Mouse (Mus musculus) heart, embryonic 14.5 days (tissue): ENCODE measurements around the gene Cd81. TPM values are rescaled to one million over a fixed set of nuclear protein-coding genes. Genes with fewer than 3 reads are reported as not detected.
A peak's percentile ranks its signal among the peaks of the same experiment; 100 is the strongest.

Experiments used
- ATAC-seq: fragments of 200-750 bp; cut with Nextera tagmentation; 2 replicates; pipeline ENCODE4 v1.8.0; 2017; ENCODE audit warnings: low read depth, moderate TSS enrichment; ENCODE audit not compliant: insufficient number of reproducible peaks, insufficient read depth, low FRiP score
- H3K27ac ChIP-seq, 2 experiments: fragments of 200-500 bp in 1 of 2; fragments of 300-500 bp in 1 of 2; sonication (generic) in 1 of 2; replicated peaks in 1 of 2; 2 replicates each; pipeline ENCODE4 v1.5.1; 2012 to 2014; ENCODE audit warnings: low read depth in 2 of 2, low read length in 2 of 2, control low read depth in 1 of 2, mild to moderate bottlenecking in 1 of 2, mixed read lengths in 1 of 2; ENCODE audit not compliant: control insufficient read depth in 1 of 2, insufficient read depth in 1 of 2
- H3K27me3 ChIP-seq: fragments of 300-500 bp; sonication (generic); 2 replicates; pipeline ENCODE4 v1.6.1; 2014; ENCODE audit warnings: mild to moderate bottlenecking, low read length, control low read depth; ENCODE audit not compliant: control insufficient read depth, insufficient read depth
- H3K36me3 ChIP-seq: fragments of 300-500 bp; sonication (generic); 2 replicates; pipeline ENCODE4 v1.6.1; 2014; ENCODE audit warnings: mild to moderate bottlenecking, control low read depth, low read length, mixed read lengths; ENCODE audit not compliant: control insufficient read depth, insufficient read depth
- H3K4me1 ChIP-seq, 2 experiments: fragments of 200-500 bp in 1 of 2; fragments of 300-500 bp in 1 of 2; sonication (generic) in 1 of 2; 2 replicates each; pipeline ENCODE4 v1.6.1; 2012 to 2014; ENCODE audit warnings: low read length in 2 of 2, control low read depth in 1 of 2, mixed read lengths in 1 of 2; ENCODE audit not compliant: control insufficient read depth in 2 of 2, insufficient read depth in 2 of 2
- H3K4me2 ChIP-seq: fragments of 300-500 bp; sonication (generic); 2 replicates; pipeline ENCODE4 v1.6.1; 2014; ENCODE audit warnings: mild to moderate bottlenecking, low read length
- H3K4me3 ChIP-seq, 2 experiments: fragments of 200-500 bp in 1 of 2; fragments of 300-500 bp in 1 of 2; sonication (generic) in 1 of 2; 2 replicates each; pipeline ENCODE4 v1.5.1; 2012 to 2014; ENCODE audit warnings: low read length in 2 of 2, mild to moderate bottlenecking in 2 of 2, control low read depth in 1 of 2, low read depth in 1 of 2, moderate library complexity in 1 of 2; ENCODE audit not compliant: control insufficient read depth in 1 of 2, insufficient read depth in 1 of 2
- H3K9ac ChIP-seq: fragments of 300-500 bp; sonication (generic); 2 replicates; pipeline ENCODE4 v1.6.1; 2014; ENCODE audit warnings: mild to moderate bottlenecking, low read length
- H3K9me3 ChIP-seq: fragments of 300-500 bp; sonication (generic); 2 replicates; pipeline ENCODE4 v1.6.1; 2016; ENCODE audit warnings: low read length, control low read depth; ENCODE audit not compliant: control insufficient read depth
- WGBS: fragments of 180-500 bp; shearing (Covaris S2); extraction: QIAGEN DNeasy Blood & Tissue Kit; methylation state at CpG from one replicate; pipeline ENCODE4 v1.1.7; 2014; 5-methylcytosine and 5-hydroxymethylcytosine counted together
- polyA plus RNA-seq: library from polyadenylated mRNA; unstranded; fragments of >200 nt; fragmentation: Nextera tagmentation; extraction: Ambion mirVana; gene quantifications from 2 replicates; pipeline ENCODE4 v1.2.1, GENCODE M21; 2014

Gene Cd81
- polyA plus RNA-seq, 1 experiment from 2014 or later: 947 TPM

DNA sequence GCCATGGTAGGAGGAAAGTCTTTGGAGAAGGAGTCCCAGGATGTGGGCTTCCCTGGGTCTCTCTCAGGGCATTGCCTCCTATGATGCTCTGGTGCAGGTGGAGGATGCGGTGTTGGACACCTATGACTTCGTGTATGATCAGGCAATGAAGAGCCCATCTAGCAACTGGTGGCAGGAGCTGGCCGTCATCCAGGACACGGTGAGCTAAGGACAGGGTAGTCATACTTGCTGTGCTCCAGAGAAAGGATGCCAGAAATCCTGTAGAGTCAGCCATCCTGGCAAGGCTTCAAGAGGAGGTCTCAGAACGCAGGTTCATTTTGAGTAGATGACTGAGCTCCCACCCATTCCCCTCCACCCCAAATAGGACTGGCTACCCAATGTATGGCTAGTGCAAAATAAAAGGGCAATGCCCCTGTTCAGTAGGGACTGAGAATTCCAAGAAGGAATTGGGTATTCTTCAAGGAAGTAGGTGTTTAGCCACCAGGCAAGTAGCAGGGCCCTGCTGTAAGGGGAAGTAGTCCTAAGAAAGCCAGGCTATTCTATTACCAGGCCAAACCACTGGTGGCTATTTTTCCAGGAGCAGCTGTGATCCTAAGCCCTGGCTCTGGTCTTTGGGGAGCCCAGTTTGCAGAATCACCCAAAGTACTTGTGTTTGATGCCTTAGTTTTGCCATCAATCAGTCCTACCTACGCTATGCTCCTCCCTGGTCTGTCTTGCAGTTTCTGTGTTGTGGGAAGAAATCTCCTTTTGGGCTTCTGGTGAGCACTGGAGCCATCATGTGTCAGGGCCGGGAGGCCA, 37.5 kb upstream of the Cd81 start:
- Histone ChIP-seq H3K9ac (no peak overlapping the region), H3K4me1 (peaks cover 52 to 70% of the 10 kb centered on the region in 2 experiments), H3K9me3 (no peaks in the 10 kb centered on the region), H3K27me3 (no peaks in the 10 kb centered on the region), H3K4me2 (0 out of 2 replicates have a peak overlapping the region, but pooled peaks have one; percentile 2), H3K4me3 (no peak overlapping the region), H3K27ac (peak overlapping the region; percentile 67 to 80), H3K36me3 (no peaks in the 10 kb centered on the region)
- no peak for ATAC-seq
- WGBS: 60% methylated on average over 7 of the region's 7 CpGs

GRCm38 (mm10) chr7:143015755-143016423, 36.6 kb upstream of the Cd81 start:
- Histone ChIP-seq H3K4me1 (peaks cover 52 to 70% of the 10 kb centered on the region in 2 experiments), H3K27ac (peak overlapping the region; percentile 72 to 80), H3K4me3 (no peak overlapping the region), H3K27me3 (no peaks in the 10 kb centered on the region), H3K4me2 (peak overlapping the region; percentile 36), H3K36me3 (no peaks in the 10 kb centered on the region), H3K9me3 (no peaks in the 10 kb centered on the region), H3K9ac (no peak overlapping the region)
- WGBS: 0% methylated on average over 1 of the region's 1 CpGs
- ATAC-seq: peak; percentile 84

GRCm38 (mm10) chr7:143016424-143017142, 36.0 kb upstream of the Cd81 start:
- Histone ChIP-seq H3K9me3 (no peaks in the 10 kb centered on the region), H3K4me3 (no peak overlapping the region), H3K9ac (no peak overlapping the region), H3K4me1 (peaks cover 50 to 65% of the 10 kb centered on the region in 2 experiments), H3K36me3 (no peaks in the 10 kb centered on the region), H3K27me3 (no peaks in the 10 kb centered on the region), H3K27ac (peak overlapping the region; percentile 72 to 80), H3K4me2 (peak overlapping the region; percentile 36)
- 49% methylated on average over 9 of the region's 9 CpGs for WGBS
- peak; percentile 7 for ATAC-seq

DNA sequence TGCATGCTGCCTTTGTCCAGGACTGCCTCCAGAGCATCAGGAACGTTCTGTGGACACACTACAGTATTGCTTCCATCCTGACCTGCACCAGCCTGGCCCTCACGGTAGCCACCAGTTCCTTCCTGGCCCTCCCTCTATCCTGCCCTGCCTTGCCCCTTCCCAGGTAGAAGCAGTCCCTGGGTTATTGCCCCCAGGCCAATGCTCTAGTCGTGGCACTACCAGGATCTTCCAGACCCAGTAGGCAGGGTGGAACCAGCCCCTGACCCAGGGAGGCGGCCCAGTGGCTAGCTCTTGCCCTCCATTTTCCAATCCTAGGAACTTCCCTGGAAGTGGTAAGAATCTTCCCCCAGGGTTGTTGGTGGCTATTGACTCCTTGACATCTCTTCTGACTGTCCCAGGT, 35.4 kb upstream of the Cd81 start:
- H3K36me3 ChIP-seq: no peaks in the 10 kb centered on the region
- H3K27ac ChIP-seq: no peak overlapping the region
- no peak overlapping the region for H3K9ac ChIP-seq
- peaks cover 49 to 59% of the 10 kb centered on the region in 2 experiments for H3K4me1 ChIP-seq
- no peak for ATAC-seq
- H3K27me3 ChIP-seq: no peaks in the 10 kb centered on the region
- 93% methylated on average over 4 of the region's 4 CpGs for WGBS
- H3K9me3 ChIP-seq: no peaks in the 10 kb centered on the region
- no peak overlapping the region for H3K4me3 ChIP-seq
- no peak overlapping the region for H3K4me2 ChIP-seq

GRCm38 (mm10) chr7:143020040-143020439, 32.5 kb upstream of the Cd81 start:
- Histone ChIP-seq H3K36me3 (no peaks in the 10 kb centered on the region), H3K27me3 (no peaks in the 10 kb centered on the region), H3K4me1 (peaks cover 25 to 31% of the 10 kb centered on the region in 2 experiments), H3K4me2 (no peak overlapping the region), H3K9me3 (no peaks in the 10 kb centered on the region), H3K27ac (no peak overlapping the region), H3K9ac (no peak overlapping the region), H3K4me3 (no peak overlapping the region)
- no peak for ATAC-seq

GRCm38 (mm10) chr7:143020764-143021163, 31.8 kb upstream of the Cd81 start:
- no peak for ATAC-seq
- no peak overlapping the region for H3K9ac ChIP-seq
- H3K4me1 ChIP-seq: peaks cover 18 to 23% of the 10 kb centered on the region in 2 experiments
- no peak overlapping the region for H3K4me2 ChIP-seq
- 60% methylated on average over 3 of the region's 3 CpGs for WGBS
- no peak overlapping the region for H3K4me3 ChIP-seq
- no peaks in the 10 kb centered on the region for H3K36me3 ChIP-seq
- no peak overlapping the region for H3K27ac ChIP-seq
- H3K9me3 ChIP-seq: no peaks in the 10 kb centered on the region
- H3K27me3 ChIP-seq: no peaks in the 10 kb centered on the region

- Histone ChIP-seq H3K4me3 (no peak overlapping the region), H3K4me2 (no peak overlapping the region), H3K4me1 (peaks cover 13 to 16% of the 10 kb centered on the region in 2 experiments), H3K9ac (no peak overlapping the region), H3K27me3 (no peaks in the 10 kb centered on the region), H3K9me3 (no peaks in the 10 kb centered on the region), H3K27ac (no peak overlapping the region), H3K36me3 (no peaks in the 10 kb centered on the region)
- no peak for ATAC-seq
- 52% methylated on average over 5 of the region's 5 CpGs for WGBS
Measured at GRCm38 (mm10) chr7:143021356-143022164, 31.0 kb upstream of the Cd81 start.
